Mouse (Mus musculus): ENCODE measurements around the gene Gpr180.

The Gpr180 gene

GRCm38 (mm10) chr14:118151651-118152293 is 14.8 kb downstream of the Gpr180 start:
- no peak for DNase-seq (ENCODE audit: low read depth, low spot score)

- DNase-seq (ENCODE audit: low read depth, low spot score): no peak
Observed at GRCm38 (mm10) chr14:118152294-118152651, 15.3 kb downstream of the Gpr180 start.

DNA sequence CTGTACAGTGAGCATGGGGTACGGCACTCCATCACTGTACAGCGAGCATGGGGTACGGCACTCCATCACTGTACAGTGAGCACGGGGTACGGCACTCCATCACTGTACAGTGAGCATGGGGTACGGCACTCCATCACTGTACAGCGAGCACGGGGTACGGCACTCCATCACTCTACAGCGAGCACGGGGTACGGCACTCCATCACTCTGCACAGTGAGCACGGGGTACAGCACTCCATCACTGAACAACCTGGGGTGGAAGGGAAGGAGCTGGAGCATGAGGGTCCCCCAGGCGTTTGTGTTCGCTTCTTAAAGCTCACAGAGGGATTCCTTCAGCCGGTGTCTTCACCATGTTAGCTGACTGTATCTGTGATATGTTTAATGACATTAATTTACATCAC is 19.1 kb downstream of the Gpr180 start:
- peak; percentile 59 for DNase-seq (ENCODE audit: low read depth, low spot score)

DNA sequence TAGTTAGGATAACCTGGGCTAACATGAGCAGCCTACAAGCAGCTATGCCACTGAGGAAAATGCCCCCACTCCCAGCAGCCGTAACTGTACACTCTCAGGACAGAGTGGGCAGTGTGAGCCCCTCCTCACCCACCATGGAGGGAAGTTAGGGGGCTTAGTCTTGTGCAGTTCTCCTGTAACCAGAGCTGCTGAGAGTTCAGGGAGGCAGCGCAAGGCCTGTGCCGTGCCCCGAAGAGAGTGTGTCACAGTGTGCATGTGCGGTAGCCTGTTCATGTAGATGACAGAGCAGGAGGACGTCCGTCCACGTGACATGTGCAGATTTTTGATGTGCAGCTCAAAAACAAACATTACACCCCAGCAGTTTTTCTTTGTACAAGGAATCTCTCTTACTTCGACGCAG is 19.8 kb downstream of the Gpr180 start:
- no peak for DNase-seq (ENCODE audit: low read depth, low spot score)

DNA sequence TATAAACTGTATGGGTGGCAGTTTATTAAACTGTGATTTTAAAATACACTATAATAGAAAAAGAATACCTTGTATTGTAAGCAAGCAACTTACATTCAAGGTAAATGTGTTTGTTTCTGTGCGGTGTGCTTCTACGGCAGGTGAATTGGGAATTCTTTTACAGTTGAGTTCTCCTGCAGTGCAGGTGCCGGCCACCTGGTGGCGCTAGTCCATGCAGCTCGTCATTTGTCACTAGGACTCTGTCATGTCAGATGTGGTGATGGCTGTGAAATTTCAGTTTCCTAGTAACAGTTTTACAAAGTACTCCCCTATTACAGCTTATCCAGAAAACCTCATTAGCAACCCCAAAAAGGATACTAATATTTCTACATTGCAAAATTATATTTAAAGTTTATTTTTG is 20.2 kb downstream of the Gpr180 start:
- peak; percentile 73 for DNase-seq (ENCODE audit: low read depth, low spot score)

- DNase-seq (ENCODE audit: low read depth, low spot score): no peak
Observed at GRCm38 (mm10) chr14:118161751-118162150, 24.8 kb downstream of the Gpr180 start.

DNA sequence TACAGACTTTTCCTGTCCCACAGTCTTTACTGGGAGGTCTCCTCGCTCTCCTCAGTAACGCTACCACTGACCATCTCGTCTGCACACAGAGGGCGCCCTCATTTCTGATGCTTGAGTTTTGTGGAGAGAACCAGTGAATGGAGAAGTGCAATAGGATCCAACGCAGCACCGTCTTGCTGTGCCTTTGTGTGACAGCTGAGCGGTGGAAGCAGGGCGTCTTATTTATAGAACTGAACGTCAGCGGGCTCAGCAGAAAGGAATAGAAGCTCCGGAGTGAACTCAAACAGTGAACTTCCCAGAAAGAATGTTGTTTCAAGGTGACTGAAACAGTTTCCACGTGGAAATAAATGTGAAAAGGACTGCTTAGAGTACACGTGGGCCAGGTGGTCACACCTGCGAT is 25.7 kb downstream of the Gpr180 start:
- DNase-seq (ENCODE audit: low read depth, low spot score): no peak

DNA sequence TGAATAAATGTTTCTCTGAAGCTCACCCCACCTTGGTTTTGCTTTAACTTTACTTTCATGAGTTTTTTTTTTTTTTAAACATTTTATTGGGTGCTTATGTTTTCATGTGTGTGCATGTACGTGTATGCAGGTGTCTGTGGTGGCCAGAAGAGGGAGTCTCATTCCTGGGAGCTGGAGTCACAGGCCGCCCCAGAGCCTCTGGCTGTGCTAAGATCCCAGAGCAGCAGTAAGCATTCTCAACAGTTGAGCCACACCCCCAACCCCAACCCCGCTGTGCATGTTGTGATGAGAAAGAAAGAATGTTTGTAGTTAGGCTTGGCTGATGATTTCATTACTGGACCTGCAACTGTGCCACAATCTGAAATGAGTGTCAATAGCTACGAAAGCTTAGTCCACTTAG is 31.8 kb downstream of the Gpr180 start:
- peak; percentile 93 for DNase-seq (ENCODE audit: low read depth, low spot score)

GRCm38 (mm10) chr14:118173590-118174203 is 36.7 kb downstream of the Gpr180 start:
- DNase-seq (ENCODE audit: low read depth, low spot score): peak; percentile 39

- DNase-seq (ENCODE audit: low read depth, low spot score): peak; percentile 91
Observed at GRCm38 (mm10) chr14:118175071-118175693, 38.2 kb downstream of the Gpr180 start.

DNA sequence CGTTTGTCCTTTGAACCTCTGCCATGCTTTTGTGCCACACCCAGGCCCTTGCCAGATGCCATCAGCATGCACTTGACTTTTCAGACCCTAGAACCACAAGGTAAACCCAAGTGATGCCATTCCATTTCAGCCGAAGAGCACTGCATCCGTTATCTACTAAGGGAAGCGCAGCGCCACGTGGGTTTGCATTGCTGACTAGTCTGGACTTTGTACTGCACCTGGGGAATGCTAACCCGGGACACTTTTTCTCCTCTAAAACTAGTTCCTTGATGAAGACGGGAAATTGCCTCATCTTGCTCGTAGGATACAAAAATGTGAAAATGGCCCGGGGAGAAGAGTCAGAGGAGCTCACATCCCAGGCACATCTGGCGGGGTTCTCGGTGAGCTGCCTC is 38.7 kb downstream of the Gpr180 start:
- peak; percentile 32 for DNase-seq (ENCODE audit: low read depth, low spot score)

GRCm38 (mm10) chr14:118179251-118179650 is 42.3 kb downstream of the Gpr180 start:
- no peak for DNase-seq (ENCODE audit: low read depth, low spot score)

GRCm38 (mm10) chr14:118179701-118180100 is 42.7 kb downstream of the Gpr180 start:
- DNase-seq (ENCODE audit: low read depth, low spot score): no peak

GRCm38 (mm10) chr14:118180117-118180557 is 43.2 kb downstream of the Gpr180 start:
- DNase-seq (ENCODE audit: low read depth, low spot score): peak; percentile 92

- peak; percentile 38 for DNase-seq (ENCODE audit: low read depth, low spot score)
Observed at GRCm38 (mm10) chr14:118180711-118181177, 43.8 kb downstream of the Gpr180 start.

- DNase-seq (ENCODE audit: low read depth, low spot score): no peak
Observed at GRCm38 (mm10) chr14:118191442-118191841, 54.5 kb downstream of the Gpr180 start.

DNA sequence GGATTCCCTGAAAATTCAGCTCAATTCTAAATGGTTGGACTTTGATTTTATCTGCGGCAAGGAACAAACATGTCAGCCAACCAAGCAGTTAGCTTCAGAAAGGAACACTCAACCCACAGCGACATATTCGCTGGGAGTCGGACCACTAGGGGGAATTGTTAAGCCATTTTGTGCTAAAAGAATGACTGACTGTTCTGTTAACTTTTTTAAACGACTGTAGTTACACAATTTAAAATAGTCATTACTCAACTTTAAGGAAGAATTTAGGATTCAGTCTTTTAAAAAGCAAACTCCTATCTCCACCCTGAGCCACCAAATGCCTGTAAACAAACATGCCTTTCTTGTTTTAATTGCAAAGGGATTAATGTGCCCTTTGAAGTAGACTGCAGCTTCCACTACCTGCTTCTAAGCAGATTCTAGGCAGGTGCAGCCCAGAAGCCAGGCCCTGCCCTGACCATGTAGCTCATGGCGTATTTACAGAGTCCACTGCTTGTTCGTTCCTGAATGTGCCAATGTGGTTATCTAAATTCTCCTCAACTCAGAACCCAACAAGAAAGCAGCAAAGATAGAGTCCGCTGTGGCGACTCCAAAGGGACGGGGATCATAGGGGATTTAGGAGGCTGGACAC is 56.2 kb downstream of the Gpr180 start:
- DNase-seq (ENCODE audit: low read depth, low spot score): peak; percentile 54

- DNase-seq (ENCODE audit: low read depth, low spot score): no peak
Observed at GRCm38 (mm10) chr14:118193663-118194062, 56.7 kb downstream of the Gpr180 start.

- DNase-seq (ENCODE audit: low read depth, low spot score): no peak
Observed at GRCm38 (mm10) chr14:118194219-118194914, 57.4 kb downstream of the Gpr180 start.

DNA sequence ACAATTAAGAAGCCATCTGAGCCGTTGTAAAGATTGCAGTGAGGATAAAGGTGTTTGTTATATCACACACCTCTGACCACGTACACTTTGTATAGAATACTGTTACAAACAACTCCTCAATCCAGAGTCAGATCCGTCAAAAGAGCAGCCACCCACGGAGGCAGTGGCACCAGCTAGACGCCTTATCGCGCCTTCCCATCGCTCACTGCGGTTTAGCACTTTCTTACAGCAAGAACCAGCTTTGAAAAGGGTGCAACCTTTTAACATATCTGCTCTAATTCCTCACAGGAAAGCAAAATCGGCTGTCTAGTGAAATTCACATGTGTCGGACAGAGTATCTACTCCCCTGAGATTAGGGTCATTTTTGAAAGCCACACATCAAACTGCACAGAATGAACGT is 60.1 kb downstream of the Gpr180 start:
- no peak for DNase-seq (ENCODE audit: low read depth, low spot score)

DNA sequence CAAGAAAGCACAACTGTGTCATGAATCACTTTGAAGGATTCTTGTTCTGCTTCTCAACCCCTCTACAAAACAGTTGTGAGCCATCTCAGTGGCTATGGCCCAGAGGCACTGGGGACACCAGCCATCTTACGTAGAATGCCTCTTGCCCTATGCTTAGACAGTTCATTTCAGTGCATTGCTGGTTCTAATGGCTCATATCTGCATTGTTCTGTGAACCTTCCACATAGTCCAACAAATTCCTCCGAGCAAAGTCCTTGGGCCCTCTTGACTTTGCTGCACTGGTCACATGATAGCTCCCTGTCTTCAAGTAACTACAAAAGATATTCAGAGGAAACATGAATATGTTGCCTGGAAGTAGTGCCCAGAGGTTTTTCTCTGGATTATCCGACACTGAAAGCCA is 63.8 kb downstream of the Gpr180 start:
- DNase-seq (ENCODE audit: low read depth, low spot score): no peak

- DNase-seq (ENCODE audit: low read depth, low spot score): peak; percentile 82
Observed at GRCm38 (mm10) chr14:118202006-118202405, 65.0 kb downstream of the Gpr180 start.
